In genomic region chr12:48963451-48963850, GRCm38 (mm10) we compare ENCODE assay signal across 33 mouse cellular contexts.
"Had no signal": no experiment of that assay in that cellular context is flagged by ENCODE, and none has a peak within 500 bp of the region (broad histone marks: within the 10 kb centered on the region; RNA-seq: fewer than 3 reads in every experiment).

No protein-coding gene starts in this region.

- H3K4me1 ChIP-seq: limb, embryonic 10.5 days; limb, embryonic 12.5 days; limb, embryonic 13.5 days; limb, embryonic 15.5 days; liver, embryonic 12.5 days; liver, embryonic 13.5 days; liver, embryonic 15.5 days; lung, embryonic 15.5 days; megakaryocyte, embryonic 14.5 days; midbrain, embryonic 10.5 days; midbrain, embryonic 12.5 days; neural tube, embryonic 12.5 days had no signal

- H3K9ac ChIP-seq: limb, embryonic 12.5 days; limb, embryonic 13.5 days; limb, embryonic 15.5 days; liver, embryonic 12.5 days; liver, embryonic 13.5 days; liver, embryonic 14.5 days; liver, embryonic 15.5 days; liver, postnatal 0 days; lung, embryonic 14.5 days; lung, embryonic 15.5 days; midbrain, embryonic 12.5 days; midbrain, embryonic 13.5 days; midbrain, embryonic 15.5 days; neural tube, embryonic 12.5 days; neural tube, embryonic 13.5 days had no signal

- H3K4me3 ChIP-seq: limb, embryonic 10.5 days; limb, embryonic 12.5 days; limb, embryonic 13.5 days; limb, embryonic 15.5 days; liver, embryonic 12.5 days; liver, embryonic 13.5 days; liver, embryonic 15.5 days; lung, embryonic 15.5 days; megakaryocyte, embryonic 14.5 days; midbrain, embryonic 10.5 days; midbrain, embryonic 12.5 days; midbrain, embryonic 13.5 days; midbrain, embryonic 15.5 days; myocyte; neural tube, embryonic 12.5 days; neural tube, embryonic 13.5 days had no signal

- H3K27ac ChIP-seq: limb, embryonic 10.5 days; limb, embryonic 12.5 days; limb, embryonic 13.5 days; limb, embryonic 15.5 days; liver, embryonic 12.5 days; liver, embryonic 13.5 days; liver, embryonic 14.5 days; liver, embryonic 15.5 days; lung, embryonic 15.5 days; macrophage; midbrain, embryonic 10.5 days; midbrain, embryonic 12.5 days; midbrain, embryonic 13.5 days; midbrain, embryonic 15.5 days; neural tube, embryonic 12.5 days; neural tube, embryonic 13.5 days had no signal

- ATAC-seq: liver, embryonic 12.5 days; liver, postnatal 0 days; lung, postnatal 0 days; midbrain, embryonic 13.5 days; midbrain, embryonic 15.5 days; midbrain, embryonic 16.5 days had no signal

- H3K36me3 ChIP-seq: limb, embryonic 10.5 days; limb, embryonic 12.5 days; limb, embryonic 13.5 days; limb, embryonic 15.5 days; liver, embryonic 12.5 days; liver, embryonic 13.5 days; liver, embryonic 15.5 days; lung, embryonic 15.5 days; midbrain, embryonic 10.5 days; midbrain, embryonic 12.5 days; midbrain, embryonic 13.5 days; midbrain, embryonic 15.5 days; neural tube, embryonic 12.5 days; neural tube, embryonic 13.5 days had no signal

- H3K4me2 ChIP-seq: limb, embryonic 12.5 days; limb, embryonic 13.5 days; limb, embryonic 15.5 days; liver, embryonic 11.5 days; liver, embryonic 12.5 days; liver, embryonic 13.5 days; liver, embryonic 15.5 days; lung, embryonic 14.5 days; lung, embryonic 15.5 days; midbrain, embryonic 11.5 days; midbrain, embryonic 12.5 days; midbrain, embryonic 13.5 days; midbrain, embryonic 15.5 days; neural tube, embryonic 12.5 days; neural tube, embryonic 13.5 days had no signal

- H3K9me3 ChIP-seq: limb, embryonic 10.5 days; limb, embryonic 12.5 days; limb, embryonic 13.5 days; limb, embryonic 15.5 days; liver, embryonic 12.5 days; liver, embryonic 13.5 days; liver, embryonic 15.5 days; lung, embryonic 15.5 days; megakaryocyte, embryonic 14.5 days; midbrain, embryonic 10.5 days; midbrain, embryonic 12.5 days; midbrain, embryonic 13.5 days; midbrain, embryonic 15.5 days; neural tube, embryonic 12.5 days; neural tube, embryonic 13.5 days had no signal

- H3K27me3 ChIP-seq: limb, embryonic 12.5 days; limb, embryonic 13.5 days; limb, embryonic 15.5 days; liver, embryonic 12.5 days; liver, embryonic 13.5 days; liver, embryonic 15.5 days; lung, embryonic 15.5 days; megakaryocyte, embryonic 14.5 days; midbrain, embryonic 12.5 days; midbrain, embryonic 13.5 days; midbrain, embryonic 15.5 days; neural tube, embryonic 12.5 days; neural tube, embryonic 13.5 days had no signal

- DNase-seq: left cerebral cortex, postnatal 4 days; liver; liver, embryonic 13.5 days; liver, postnatal 0 days; lung, adult 18-20 months; lung, adult 2 months; lung, embryonic 14.5 days; lung, postnatal 10 days; lung, postnatal 14 days; lung, postnatal 36 days; lung, postnatal 4 days; midbrain, embryonic 14.5 days had no signal
